Mouse (Mus musculus) embryonic fibroblast, embryonic 13.5 days (primary cell): ENCODE measurements around the gene Xpnpep3.

ENCODE experiments used
- CTCF ChIP-seq: IDR thresholded peaks from 2 replicates; pipeline ENCODE4 v1.5.1; 2011; ENCODE audit warnings: mild to moderate bottlenecking, control low read depth, low read length, moderate library complexity, borderline replicate concordance; ENCODE audit not compliant: insufficient read depth
- POLR2A ChIP-seq: IDR thresholded peaks from 2 replicates; pipeline ENCODE4 v1.6.1; 2011; ENCODE audit warnings: low read depth, mild to moderate bottlenecking, control low read depth, low read length, moderate library complexity

- no peak for TF ChIP-seq CTCF
- TF ChIP-seq POLR2A: no peak
Measured at GRCm38 (mm10) chr15:81362501-81362900, 37.4 kb upstream of the Xpnpep3 start.
